Mouse (Mus musculus): ENCODE data around the gene Ppef1. TPM values are rescaled to one million over a fixed set of nuclear protein-coding genes. Genes with fewer than 3 reads are reported as not detected.
A peak's percentile ranks its signal among the peaks of the same experiment; 100 is the strongest.

Gene Ppef1
- total and polyA plus RNA-seq, 3 experiments: 0.06 TPM; not detected in 2

GRCm38 (mm10) chrX:160603316-160603715 is 132.2 kb downstream of the Ppef1 start:
- 89% methylated on average over 2 of the region's 2 CpGs for whole genome bisulfite sequencing

GRCm38 (mm10) chrX:160602770-160603169 is 132.8 kb downstream of the Ppef1 start:
- Histone ChIP-seq H3K27ac (no peak overlapping the region), H3K4me3 (no peak overlapping the region), H3K9ac (ENCODE audit: low read depth, low read length) (no peak overlapping the region), H3K36me3 (ENCODE audit: control insufficient read depth, insufficient read depth, low read length) (peaks cover 2% of the 10 kb centered on the region; the same call in 1 of the 2 replicates), H3K27me3 (ENCODE audit: control insufficient read depth, insufficient read depth, low read length) (no peaks in the 10 kb centered on the region), H3K4me1 (ENCODE audit: control insufficient read depth, insufficient read depth, low read length) (peaks cover 20% of the 10 kb centered on the region), H3K79me2 (replicated peaks; ENCODE audit: control insufficient read depth, insufficient read depth, low read length) (no peaks in the 10 kb centered on the region)
- no peak for TF ChIP-seq POLR2A (IDR thresholded peaks at IDR 0.05; ENCODE audit: insufficient read depth, low read depth, low read length)
- TF ChIP-seq CTCF (IDR thresholded peaks at IDR 0.05): no peak
- no peak for TF ChIP-seq EP300 (IDR thresholded peaks at IDR 0.05; ENCODE audit: insufficient read depth, low read depth, low read length)
- intact Hi-C loops (cut with DNase I): no loop called here
- WGBS: 82% methylated on average over 1 of the region's 1 CpGs
- DNase-seq: no peak

More at GRCm38 (mm10) chrX:160603316-160603715, 132.2 kb downstream of the Ppef1 start:
- H3K9ac ChIP-seq (ENCODE audit: low read depth, low read length): no peak overlapping the region
- no peak overlapping the region for H3K4me3 ChIP-seq
- H3K27ac ChIP-seq: no peak overlapping the region
- H3K36me3 ChIP-seq (ENCODE audit: control insufficient read depth, insufficient read depth, low read length): peaks cover 2% of the 10 kb centered on the region; the same call in 1 of the 2 replicates
- DNase-seq: no peak
- no peaks in the 10 kb centered on the region for H3K79me2 ChIP-seq (replicated peaks; ENCODE audit: control insufficient read depth, insufficient read depth, low read length)
- no peaks in the 10 kb centered on the region for H3K27me3 ChIP-seq (ENCODE audit: control insufficient read depth, insufficient read depth, low read length)
- peaks cover 20% of the 10 kb centered on the region for H3K4me1 ChIP-seq (ENCODE audit: control insufficient read depth, insufficient read depth, low read length)
- TF ChIP-seq POLR2A (IDR thresholded peaks at IDR 0.05; ENCODE audit: insufficient read depth, low read depth, low read length) (no peak), CTCF (IDR thresholded peaks at IDR 0.05) (no peak), EP300 (IDR thresholded peaks at IDR 0.05; ENCODE audit: insufficient read depth, low read depth, low read length) (no peak)
- intact Hi-C loops (cut with DNase I): no loop called here

GRCm38 (mm10) chrX:160601053-160601452 is 134.5 kb downstream of the Ppef1 start:
- intact Hi-C loops (cut with DNase I): no loop called here
- WGBS: 22% methylated on average over 3 of the region's 3 CpGs
- TF ChIP-seq POLR2A (IDR thresholded peaks at IDR 0.05; ENCODE audit: insufficient read depth, low read depth, low read length) (no peak), CTCF (IDR thresholded peaks at IDR 0.05) (no peak), EP300 (IDR thresholded peaks at IDR 0.05; ENCODE audit: insufficient read depth, low read depth, low read length) (no peak)
- Histone ChIP-seq H3K27me3 (ENCODE audit: control insufficient read depth, insufficient read depth, low read length) (no peaks in the 10 kb centered on the region), H3K4me3 (no peak overlapping the region), H3K36me3 (ENCODE audit: control insufficient read depth, insufficient read depth, low read length) (peaks cover 2% of the 10 kb centered on the region; the same call in 1 of the 2 replicates), H3K4me1 (ENCODE audit: control insufficient read depth, insufficient read depth, low read length) (peaks cover 21% of the 10 kb centered on the region), H3K9ac (ENCODE audit: low read depth, low read length) (no peak overlapping the region), H3K27ac (no peak overlapping the region), H3K79me2 (replicated peaks; ENCODE audit: control insufficient read depth, insufficient read depth, low read length) (no peaks in the 10 kb centered on the region)
- DNase-seq: peak in 1 of 2 experiments; percentile 20

DNA sequence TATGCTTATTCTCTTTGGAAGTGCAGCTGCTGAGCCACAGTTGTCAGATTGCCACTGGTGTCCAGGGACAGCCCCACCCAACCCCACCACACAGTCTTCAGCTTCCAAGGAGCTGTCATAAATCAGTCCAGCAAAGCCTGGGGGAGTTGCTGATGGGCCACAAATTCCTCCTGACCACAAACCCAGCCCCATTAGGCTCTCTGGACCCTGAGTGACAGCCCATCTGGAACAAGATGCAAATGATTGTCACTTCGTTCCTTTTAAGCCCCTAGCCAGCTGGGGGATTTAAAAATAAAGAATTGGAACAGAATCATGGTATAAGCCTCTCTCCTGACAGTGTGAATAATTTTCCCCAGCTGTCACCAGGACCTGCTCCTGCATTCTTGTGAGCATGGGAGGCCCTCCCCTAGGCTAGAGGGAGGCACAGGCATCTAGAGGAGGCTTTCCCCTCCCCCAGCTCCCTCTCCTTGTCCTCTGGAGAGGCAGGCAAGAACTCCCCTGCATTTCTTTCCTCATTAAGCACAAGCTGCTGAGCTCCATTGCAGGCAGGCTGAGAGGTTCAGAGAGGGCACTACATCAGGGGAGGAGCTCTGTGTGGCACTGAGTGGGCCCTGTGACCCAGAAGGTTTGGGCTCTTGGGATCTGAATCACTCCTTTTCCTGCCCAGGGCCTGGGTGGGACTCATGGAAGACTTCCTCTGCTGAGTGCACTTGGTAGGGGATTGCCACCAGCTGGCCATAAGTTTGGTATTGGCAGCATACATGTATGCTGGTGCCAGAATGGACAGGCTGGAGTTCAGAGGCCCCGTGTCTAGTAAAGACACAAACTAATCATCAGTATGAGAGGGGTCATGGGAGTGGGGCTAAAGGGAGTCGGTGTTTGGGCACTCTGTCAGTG is 136.8 kb downstream of the Ppef1 start:
- intact Hi-C loops (cut with DNase I): no loop called here
- no peak for TF ChIP-seq POLR2A (IDR thresholded peaks at IDR 0.05; ENCODE audit: insufficient read depth, low read depth, low read length)
- TF ChIP-seq EP300 (IDR thresholded peaks at IDR 0.05; ENCODE audit: insufficient read depth, low read depth, low read length): no peak
- TF ChIP-seq CTCF (IDR thresholded peaks at IDR 0.05): no peak
- peaks cover 15% of the 10 kb centered on the region for H3K4me1 ChIP-seq (ENCODE audit: control insufficient read depth, insufficient read depth, low read length)
- H3K36me3 ChIP-seq (ENCODE audit: control insufficient read depth, insufficient read depth, low read length): no peaks in the 10 kb centered on the region
- H3K79me2 ChIP-seq (replicated peaks; ENCODE audit: control insufficient read depth, insufficient read depth, low read length): no peaks in the 10 kb centered on the region
- H3K27me3 ChIP-seq (ENCODE audit: control insufficient read depth, insufficient read depth, low read length): no peaks in the 10 kb centered on the region
- peak overlapping the region; percentile 19; the same call in 1 of the 2 replicates for H3K9ac ChIP-seq (ENCODE audit: low read depth, low read length)
- no peak overlapping the region for H3K4me3 ChIP-seq
- no peak overlapping the region; the same call in 1 of the 2 replicates for H3K27ac ChIP-seq
- DNase-seq: peak in 1 of 2 experiments; percentile 36
- 42% methylated on average over 3 of the region's 3 CpGs for WGBS

GRCm38 (mm10) chrX:160598055-160598454 is 137.5 kb downstream of the Ppef1 start:
- Histone ChIP-seq H3K36me3 (ENCODE audit: control insufficient read depth, insufficient read depth, low read length) (no peaks in the 10 kb centered on the region), H3K27me3 (ENCODE audit: control insufficient read depth, insufficient read depth, low read length) (no peaks in the 10 kb centered on the region), H3K27ac (no peak overlapping the region; the same call in 1 of the 2 replicates), H3K9ac (ENCODE audit: low read depth, low read length) (no peak overlapping the region), H3K79me2 (replicated peaks; ENCODE audit: control insufficient read depth, insufficient read depth, low read length) (no peaks in the 10 kb centered on the region), H3K4me1 (ENCODE audit: control insufficient read depth, insufficient read depth, low read length) (peaks cover 15% of the 10 kb centered on the region), H3K4me3 (no peak overlapping the region)
- TF ChIP-seq POLR2A (IDR thresholded peaks at IDR 0.05; ENCODE audit: insufficient read depth, low read depth, low read length): no peak
- TF ChIP-seq CTCF (IDR thresholded peaks at IDR 0.05): no peak
- TF ChIP-seq EP300 (IDR thresholded peaks at IDR 0.05; ENCODE audit: insufficient read depth, low read depth, low read length): no peak
- 71% methylated on average over 2 of the region's 2 CpGs for WGBS
- DNase-seq: no peak
- intact Hi-C loops (cut with DNase I): no loop called here

GRCm38 (mm10) chrX:160592933-160593332 is 142.6 kb downstream of the Ppef1 start:
- H3K4me1 ChIP-seq (ENCODE audit: control insufficient read depth, insufficient read depth, low read length): peaks cover 4% of the 10 kb centered on the region
- DNase-seq: no peak
- no peak overlapping the region for H3K4me3 ChIP-seq
- H3K36me3 ChIP-seq (ENCODE audit: control insufficient read depth, insufficient read depth, low read length): peaks cover 2% of the 10 kb centered on the region; the same call in 1 of the 2 replicates
- 66% methylated on average over 6 of the region's 6 CpGs for WGBS
- no peaks in the 10 kb centered on the region for H3K27me3 ChIP-seq (ENCODE audit: control insufficient read depth, insufficient read depth, low read length)
- H3K9ac ChIP-seq (ENCODE audit: low read depth, low read length): no peak overlapping the region
- intact Hi-C loops (cut with DNase I): no loop called here
- H3K27ac ChIP-seq: no peak overlapping the region
- H3K79me2 ChIP-seq (replicated peaks; ENCODE audit: control insufficient read depth, insufficient read depth, low read length): no peaks in the 10 kb centered on the region
- TF ChIP-seq POLR2A (IDR thresholded peaks at IDR 0.05; ENCODE audit: insufficient read depth, low read depth, low read length) (no peak), CTCF (IDR thresholded peaks at IDR 0.05) (no peak), EP300 (IDR thresholded peaks at IDR 0.05; ENCODE audit: insufficient read depth, low read depth, low read length) (no peak)
